Mouse (Mus musculus) thymus, adult 2 months (tissue): ENCODE measurements around the gene Slc43a1. TPM values are rescaled to one million over a fixed set of nuclear protein-coding genes. Genes with fewer than 3 reads are reported as not detected.
A peak's percentile ranks its signal among the peaks of the same experiment; 100 is the strongest.

ENCODE experiments used
- DNase-seq: peaks from one replicate; pipeline ENCODE4 v3.0.0; 2021
- H3K27ac ChIP-seq: fragments of 200-500 bp; 2 replicates; pipeline ENCODE4 v1.5.1; 2012; ENCODE audit warnings: low read length, control low read depth; ENCODE audit not compliant: control insufficient read depth, insufficient read depth
- H3K27me3 ChIP-seq: fragments of 200-500 bp; 2 replicates; pipeline ENCODE4 v1.6.1; 2012; ENCODE audit warnings: mild to moderate bottlenecking, low read length, moderate library complexity, mixed read lengths; ENCODE audit not compliant: control insufficient read depth, insufficient read depth
- H3K36me3 ChIP-seq: fragments of 200-500 bp; 2 replicates; pipeline ENCODE4 v1.6.1; 2012; ENCODE audit warnings: mild to moderate bottlenecking, low read length, moderate library complexity; ENCODE audit not compliant: control insufficient read depth, insufficient read depth
- H3K4me1 ChIP-seq: fragments of 200-500 bp; replicated peaks from 2 replicates; pipeline ENCODE4 v1.6.1; 2012; ENCODE audit warnings: low read length; ENCODE audit not compliant: control insufficient read depth, insufficient read depth
- H3K4me3 ChIP-seq: fragments of 200-500 bp; 2 replicates; pipeline ENCODE4 v1.5.1; 2012; ENCODE audit warnings: mild to moderate bottlenecking, low read length, control low read depth, moderate library complexity; ENCODE audit not compliant: control insufficient read depth, insufficient read depth
- CTCF ChIP-seq: fragments of 200-500 bp; IDR thresholded peaks from 2 replicates; pipeline ENCODE4 v1.5.1; 2012; ENCODE audit warnings: mild to moderate bottlenecking, control low read depth, low read length, moderate library complexity, borderline replicate concordance; ENCODE audit not compliant: control insufficient read depth, poor library complexity, insufficient read depth; ENCODE audit errors: extremely low read depth
- POLR2A ChIP-seq: fragments of 200-500 bp; IDR thresholded peaks from 2 replicates; pipeline ENCODE4 v1.6.1; 2012; ENCODE audit warnings: mild to moderate bottlenecking, low read length, control low read depth, moderate library complexity; ENCODE audit not compliant: control insufficient read depth, poor library complexity, insufficient read depth; ENCODE audit errors: extremely low read depth
- WGBS: fragments of 180-500 bp; shearing (Covaris S2); methylation state at CpG from one replicate; pipeline ENCODE4 v1.1.7; 2018; 5-methylcytosine and 5-hydroxymethylcytosine counted together
- polyA plus RNA-seq: library from polyadenylated mRNA; depleted of rRNA; stranded (reverse); fragments of >200 nt; gene quantifications from 2 replicates; pipeline ENCODE4 v1.2.3, GENCODE M21; 2012

Gene Slc43a1
- polyA plus RNA-seq, 1 experiment: 123 TPM

DNA sequence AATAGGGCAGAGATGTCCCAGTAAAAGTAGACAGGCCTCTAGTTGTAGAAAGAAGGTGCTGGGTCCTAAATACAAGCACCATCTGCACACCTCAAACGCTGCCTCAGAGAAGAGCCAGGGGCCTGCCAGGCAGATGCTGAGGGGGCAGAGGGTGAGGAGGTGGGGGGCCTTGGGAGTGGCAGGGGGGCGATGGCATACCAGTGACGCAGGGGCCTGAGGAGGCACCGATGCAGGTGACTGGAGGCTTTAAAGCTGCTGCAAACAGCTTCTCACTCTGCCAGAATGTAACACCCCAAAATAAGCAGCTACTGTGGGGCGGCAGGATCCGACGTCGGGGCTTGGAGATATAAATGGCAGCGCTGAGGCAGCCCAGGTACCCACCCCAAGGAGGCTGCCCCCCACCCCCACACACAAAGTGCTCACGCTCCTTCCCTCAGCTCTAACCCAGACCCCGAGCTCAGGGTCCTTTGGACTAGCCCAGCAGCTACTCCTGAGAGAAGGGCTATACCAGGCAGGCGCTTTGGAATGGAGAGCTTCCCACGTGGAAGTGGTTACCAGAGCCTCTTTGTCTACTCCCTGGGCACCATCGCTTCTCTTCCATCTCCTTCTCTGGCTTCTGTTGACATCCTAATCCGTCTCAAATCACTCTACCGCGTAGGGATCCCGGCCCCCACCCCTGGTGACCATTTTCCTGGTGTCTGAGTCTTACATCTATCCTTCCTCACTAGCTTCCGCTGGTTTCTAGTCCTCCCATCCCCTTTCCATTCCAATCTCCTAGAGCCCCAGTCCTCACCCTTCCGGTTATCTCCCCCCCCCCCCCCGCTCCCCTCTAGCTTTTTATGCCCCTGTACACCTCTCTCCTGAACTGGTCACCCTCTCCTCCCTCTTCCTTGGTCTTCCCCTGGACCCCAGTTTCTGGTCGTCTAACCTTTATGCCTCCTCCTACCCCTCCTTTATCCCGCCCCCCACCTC is 46.7 kb downstream of the Slc43a1 start:
- 34% methylated on average over 23 of the region's 23 CpGs for WGBS
- H3K4me1 ChIP-seq: peaks cover 14% of the 10 kb centered on the region
- TF ChIP-seq POLR2A (no peak), CTCF (no peak)
- H3K36me3 ChIP-seq: no peaks in the 10 kb centered on the region
- peaks cover 30% of the 10 kb centered on the region for H3K27me3 ChIP-seq
- H3K4me3 ChIP-seq: no peak overlapping the region
- H3K27ac ChIP-seq: no peak overlapping the region
- no peak for DNase-seq

DNA sequence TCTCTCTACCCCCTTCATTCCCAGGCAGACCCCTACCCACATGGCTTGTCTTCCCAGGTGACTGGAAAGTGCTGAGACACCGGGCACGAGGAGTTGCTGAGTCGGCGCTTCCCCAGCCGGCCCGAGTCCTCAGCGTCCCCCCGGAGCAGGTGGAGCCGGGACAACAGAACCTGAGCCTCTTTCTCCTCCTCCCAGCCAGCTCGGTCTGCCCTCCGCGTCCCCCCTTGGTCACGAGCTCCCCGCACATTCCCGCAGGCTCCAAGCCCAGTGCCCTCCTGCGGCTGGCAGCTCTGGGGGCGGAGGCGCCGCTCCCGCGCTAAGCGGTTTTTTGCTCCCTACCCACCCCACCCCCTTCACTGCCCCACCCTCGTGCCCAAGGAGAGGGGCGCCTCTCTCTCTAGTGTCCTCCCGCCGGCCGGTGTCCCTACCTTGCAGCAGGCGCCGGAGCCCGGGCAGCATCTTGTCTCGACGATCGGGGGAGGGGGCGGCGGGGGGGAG is 47.6 kb downstream of the Slc43a1 start, which contains the start of gene Rtn4rl2:
Gene Rtn4rl2 (minus strand): TSS at position 477 of the 498 bp plus-strand sequence.
- peak within 1 kb of the TSS; percentile 28 for H3K4me3 ChIP-seq
- peaks cover 30% of the 10 kb centered on the region for H3K27me3 ChIP-seq
- no peaks in the 10 kb centered on the region for H3K36me3 ChIP-seq
- peaks cover 14% of the 10 kb centered on the region for H3K4me1 ChIP-seq
- no peak for DNase-seq
- TF ChIP-seq CTCF (no peak), POLR2A (no peak)
- 2% methylated on average over 35 of the region's 35 CpGs for WGBS
- H3K27ac ChIP-seq: no peak within 1 kb of the TSS

DNA sequence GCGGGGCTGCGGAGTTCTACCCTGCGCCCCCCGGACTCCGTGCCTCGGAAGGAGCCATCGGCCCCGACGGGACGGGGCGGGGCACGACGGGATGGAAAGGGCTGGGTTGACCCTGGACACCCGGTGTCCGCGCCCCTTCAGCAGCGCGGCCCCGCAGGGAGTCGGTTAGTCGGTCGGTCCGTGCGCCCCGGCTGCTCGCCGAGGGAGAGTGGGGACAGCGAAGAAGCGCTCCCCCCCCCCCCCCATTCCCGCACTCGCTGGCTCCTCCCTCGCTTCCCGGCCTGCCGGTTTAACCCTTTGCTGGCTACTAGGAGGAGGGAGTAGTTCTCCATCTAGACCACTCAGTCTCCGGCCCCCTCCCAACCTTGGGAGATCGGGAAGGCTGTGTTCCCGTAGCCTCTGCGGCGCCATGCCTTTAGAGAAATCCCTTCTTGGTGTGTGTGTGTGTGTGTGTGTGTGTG is 48.2 kb downstream of the Slc43a1 start:
- no peaks in the 10 kb centered on the region for H3K36me3 ChIP-seq
- H3K4me3 ChIP-seq: peak overlapping the region; percentile 1
- under 1% methylated on average over 25 of the region's 39 CpGs for WGBS
- H3K27ac ChIP-seq: no peak overlapping the region
- peaks cover 30% of the 10 kb centered on the region for H3K27me3 ChIP-seq
- TF ChIP-seq CTCF (no peak), POLR2A (no peak)
- peaks cover 14% of the 10 kb centered on the region for H3K4me1 ChIP-seq
- DNase-seq: no peak

DNA sequence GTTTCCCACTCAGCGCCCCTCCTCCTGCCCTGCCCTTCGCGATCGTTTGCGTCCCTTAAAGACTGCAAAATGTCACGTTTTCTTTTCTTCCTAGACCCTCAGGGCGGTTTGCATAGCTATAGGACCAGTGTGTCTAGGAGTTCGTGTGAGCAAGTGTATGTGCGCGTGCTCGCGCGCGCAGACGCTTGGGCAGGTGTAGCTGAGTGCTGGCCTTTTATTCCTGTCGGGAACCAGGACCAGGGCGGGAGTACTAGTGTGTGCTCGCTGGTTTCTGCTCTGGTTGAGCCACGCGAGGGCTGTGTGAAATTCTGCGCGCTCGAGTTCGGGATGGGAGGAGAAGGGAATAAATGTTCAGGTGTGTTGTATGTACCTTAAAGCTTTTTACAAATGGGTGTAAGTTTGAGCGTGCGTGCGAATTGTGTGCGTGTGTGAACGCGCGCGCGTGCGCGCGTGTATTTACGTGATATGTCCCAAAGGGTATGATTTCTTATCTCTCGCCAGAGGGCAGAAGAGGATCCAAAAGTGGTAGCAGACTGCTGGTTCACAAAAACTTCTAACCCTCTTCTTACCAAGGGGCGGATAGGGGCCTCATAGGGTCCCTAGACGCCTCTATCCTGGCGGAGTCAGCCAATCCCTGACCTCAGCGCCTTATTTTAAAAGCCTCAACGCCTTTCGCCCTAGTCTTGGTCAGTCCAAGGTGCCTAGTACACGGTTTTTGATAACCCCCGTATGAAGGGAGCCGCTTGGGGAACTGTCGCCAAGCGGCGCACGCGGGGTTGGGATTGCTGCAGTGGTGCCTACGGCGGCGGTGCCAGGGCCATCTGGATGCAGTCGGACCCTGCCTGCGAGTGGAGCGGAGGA is 49.0 kb downstream of the Slc43a1 start:
- no peaks in the 10 kb centered on the region for H3K36me3 ChIP-seq
- H3K27me3 ChIP-seq: peaks cover 27% of the 10 kb centered on the region
- 1% methylated on average over 58 of the region's 58 CpGs for WGBS
- TF ChIP-seq CTCF (peak; percentile 31; the same call in 1 of the 2 replicates), POLR2A (no peak)
- H3K4me1 ChIP-seq: peaks cover 14% of the 10 kb centered on the region
- H3K4me3 ChIP-seq: peak overlapping the region; percentile 28
- no peak for DNase-seq
- H3K27ac ChIP-seq: no peak overlapping the region

DNA sequence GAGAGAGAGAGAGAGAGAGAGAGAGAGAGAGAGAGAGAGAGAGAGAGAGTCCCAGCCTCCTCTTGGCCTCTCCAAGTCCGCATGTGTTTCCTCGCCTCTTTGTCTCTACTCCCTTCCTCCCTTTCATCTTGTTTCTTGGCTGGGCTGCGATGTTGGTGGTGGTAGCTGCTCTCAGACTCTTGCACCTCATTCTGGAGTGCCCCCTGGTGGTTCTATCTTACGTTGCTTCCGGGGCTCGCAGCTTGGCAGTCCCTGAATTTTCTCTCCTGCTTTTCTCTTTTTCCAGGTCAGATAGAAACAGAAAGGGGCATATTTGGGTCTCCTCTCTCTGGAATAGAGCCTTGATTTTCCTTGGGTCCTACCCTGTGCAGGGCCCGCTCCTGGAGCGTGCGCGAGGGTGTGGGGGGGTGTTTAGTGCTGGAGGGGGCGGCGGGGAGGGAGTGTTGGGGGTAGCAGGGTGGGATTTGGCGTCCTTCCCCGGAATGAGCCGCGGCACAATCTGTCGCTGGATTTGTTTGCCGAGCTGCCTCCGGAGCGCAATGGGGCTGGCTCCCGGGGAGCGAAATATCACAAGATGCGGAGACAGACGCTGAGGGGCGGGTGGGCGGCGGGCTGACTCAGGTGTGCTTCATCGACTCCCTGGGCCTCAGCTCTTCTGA is 50.1 kb downstream of the Slc43a1 start:
- 9% methylated on average over 28 of the region's 28 CpGs for WGBS
- TF ChIP-seq CTCF (peak; percentile 51; the same call in 1 of the 2 replicates), POLR2A (no peak)
- peaks cover 26% of the 10 kb centered on the region for H3K27me3 ChIP-seq
- H3K27ac ChIP-seq: no peak overlapping the region
- H3K36me3 ChIP-seq: no peaks in the 10 kb centered on the region
- no peak overlapping the region for H3K4me3 ChIP-seq
- peaks cover 14% of the 10 kb centered on the region for H3K4me1 ChIP-seq
- DNase-seq: peak; percentile 81
